Mouse (Mus musculus) hindbrain, embryonic 10.5 days (tissue): ENCODE data around the gene Sumf1. TPM values are rescaled to one million over a fixed set of nuclear protein-coding genes. Genes with fewer than 3 reads are reported as not detected.

ENCODE experiments used
- DNase-seq: peaks from one replicate; pipeline ENCODE4 v3.0.0-alpha.2; 2017; ENCODE audit warnings: low spot score
- H3K27ac ChIP-seq: fragments of 300-500 bp; sonication (generic); 2 replicates; pipeline ENCODE4 v1.5.1; 2016; ENCODE audit warnings: mild to moderate bottlenecking, moderate library complexity
- H3K27me3 ChIP-seq: fragments of 300-500 bp; sonication (generic); 2 replicates; pipeline ENCODE4 v1.6.1; 2016; ENCODE audit warnings: mild to moderate bottlenecking; ENCODE audit not compliant: poor library complexity, insufficient read depth, severe bottlenecking
- H3K36me3 ChIP-seq: fragments of 300-500 bp; sonication (generic); 2 replicates; pipeline ENCODE4 v1.6.1; 2016; ENCODE audit warnings: mild to moderate bottlenecking, moderate library complexity
- H3K4me1 ChIP-seq: fragments of 300-500 bp; sonication (generic); replicated peaks from 2 replicates; pipeline ENCODE4 v1.6.1; 2016; ENCODE audit warnings: mild to moderate bottlenecking
- H3K4me3 ChIP-seq: fragments of 300-500 bp; sonication (generic); 2 replicates; pipeline ENCODE4 v1.5.1; 2016; ENCODE audit warnings: mild to moderate bottlenecking, moderate library complexity
- H3K9me3 ChIP-seq: fragments of 300-500 bp; sonication (generic); 2 replicates; pipeline ENCODE4 v1.6.1; 2016; ENCODE audit warnings: mild to moderate bottlenecking, moderate library complexity
- WGBS: fragments of 180-500 bp; shearing (Covaris S2); methylation state at CpG from one replicate; pipeline ENCODE4 v1.1.7; 2016; 5-methylcytosine and 5-hydroxymethylcytosine counted together
- polyA plus RNA-seq: library from polyadenylated mRNA; unstranded; fragments of >200 nt; fragmentation: Nextera tagmentation; extraction: Ambion mirVana; gene quantifications from 2 replicates; pipeline ENCODE4 v1.2.1, GENCODE M21; 2016

The Sumf1 gene
- polyA plus RNA-seq, 1 experiment from 2014 or later: 12.2 TPM

- H3K9me3 ChIP-seq: no peaks in the 10 kb centered on the region
- 91% methylated on average over 5 of the region's 5 CpGs for WGBS
- DNase-seq: no peak
- no peak overlapping the region for H3K27ac ChIP-seq
- no peaks in the 10 kb centered on the region for H3K4me1 ChIP-seq
- no peaks in the 10 kb centered on the region for H3K36me3 ChIP-seq
- H3K4me3 ChIP-seq: no peak overlapping the region
- H3K27me3 ChIP-seq: no peaks in the 10 kb centered on the region
These were observed 127.3 kb downstream of the Sumf1 start for GRCm38 (mm10) chr6:108058066-108058465.

DNA sequence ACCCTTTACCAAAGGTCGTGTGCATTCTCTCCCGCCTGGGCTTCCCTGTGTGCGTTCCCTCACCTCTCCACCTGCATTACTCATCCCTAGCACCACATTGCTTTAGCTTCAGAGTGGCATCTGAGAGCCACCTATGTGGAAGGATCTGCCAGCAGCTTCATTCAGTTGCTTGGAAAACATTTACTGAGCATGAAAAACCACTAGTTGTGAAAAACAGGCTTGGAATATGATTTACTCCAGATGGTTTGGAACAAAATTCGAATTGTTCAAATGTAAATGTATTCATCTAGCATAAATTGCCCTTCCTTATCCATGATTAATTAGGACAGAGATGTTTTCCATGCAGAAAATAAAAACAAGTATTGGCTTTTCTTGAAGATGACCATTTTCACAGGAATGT lies 128.0 kb downstream of the Sumf1 start:
- H3K36me3 ChIP-seq: no peaks in the 10 kb centered on the region

More for the DNA sequence above, 128.0 kb downstream of the Sumf1 start:
- no peak for DNase-seq
- no peak overlapping the region for H3K27ac ChIP-seq
- no peaks in the 10 kb centered on the region for H3K4me1 ChIP-seq
- no peaks in the 10 kb centered on the region for H3K27me3 ChIP-seq
- no peaks in the 10 kb centered on the region for H3K9me3 ChIP-seq
- 70% methylated on average over 4 of the region's 4 CpGs for WGBS
- H3K4me3 ChIP-seq: no peak overlapping the region

Other genes starting within 250 kb of the Sumf1 start
- gene Setmar, start 120.5 kb downstream of the Sumf1 start, polyA plus RNA-seq: 7.6 and 7.7 TPM in 2 replicates
- gene Itpr1, start 27.5 kb upstream of the Sumf1 start, polyA plus RNA-seq: 6.9 and 9.3 TPM in 2 replicates